Comparison of ENCODE assay signal across 17 mouse cellular contexts in the genomic region with DNA sequence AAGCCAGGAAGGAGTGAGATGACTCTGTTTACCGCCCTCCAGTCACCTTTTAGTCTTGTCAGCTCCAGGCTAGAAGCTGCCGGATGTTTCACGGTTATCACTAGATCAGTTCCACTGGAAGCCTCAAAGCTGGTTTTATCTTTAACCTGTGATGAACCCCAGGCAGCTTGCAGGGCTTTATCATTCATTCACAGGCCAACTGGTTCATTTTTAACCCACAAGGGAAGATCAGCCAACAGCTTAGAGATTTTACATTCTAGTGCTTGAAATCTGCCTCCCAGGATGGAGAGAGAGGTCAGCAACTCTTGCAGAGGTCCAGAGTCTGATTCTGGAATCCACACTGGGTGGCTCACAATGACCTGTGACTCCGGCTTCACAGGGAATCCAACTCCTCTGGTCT. TPM values are rescaled to one million over a fixed set of nuclear protein-coding genes. Genes with fewer than 3 reads are reported as not detected.
DNase-seq lines count a peak whose midpoint lies in the region; ATAC-seq lines count a peak whose summit lies in the region.
"Had no signal": no experiment of that assay in that cellular context is flagged by ENCODE, and none has a peak within 500 bp of the region (broad histone marks: within the 10 kb centered on the region; RNA-seq: fewer than 3 reads in every experiment).

No protein-coding gene starts in this region.

- peak overlapping the region; percentile 19; the same call in 1 of the 2 replicates for H3K4me2 ChIP-seq in liver, embryonic 12.5 days
- no peak overlapping the region for H3K4me2 ChIP-seq in neural tube, embryonic 15.5 days
- H3K4me2 ChIP-seq: limb, embryonic 12.5 days had no signal

- DNase-seq in c-Kit-positive CD71-positive TER-119-negative erythroid progenitor cells, embryonic 14.5 days (ENCODE audit: low read depth) = peak; percentile 34
- DNase-seq in kidney, adult 9 months = peak; percentile 95
- peak; percentile 59 for DNase-seq in thymus, postnatal 14 days
- DNase-seq in adrenal gland, postnatal 25 days = no peak
- DNase-seq in gastrocnemius, postnatal 36 days = no peak
- no peak for DNase-seq in heart, postnatal 10 days
- DNase-seq: cerebellum, postnatal 10 days; heart, adult 2 months; heart, postnatal 4 days; lung, postnatal 36 days; right cerebral cortex, postnatal 4 days had no signal

- H3K36me3 ChIP-seq in liver, embryonic 12.5 days = no peaks in the 10 kb centered on the region
- H3K36me3 ChIP-seq in neural tube, embryonic 15.5 days = no peaks in the 10 kb centered on the region
- H3K36me3 ChIP-seq: limb, embryonic 12.5 days had no signal

- peak overlapping the region; percentile 49; the same call in 1 of the 2 replicates for H3K27ac ChIP-seq in liver, embryonic 12.5 days
- no peak overlapping the region for H3K27ac ChIP-seq in neural tube, embryonic 15.5 days (replicated peaks)
- H3K27ac ChIP-seq: heart, adult 2 months; limb, embryonic 12.5 days; stomach, postnatal 0 days had no signal

- no peaks in the 10 kb centered on the region for H3K9me3 ChIP-seq in liver, embryonic 12.5 days (replicated peaks)
- H3K9me3 ChIP-seq in neural tube, embryonic 15.5 days (replicated peaks) = 0 out of 2 replicates have a peak, but pooled peaks cover 7% of the 10 kb centered on the region
- H3K9me3 ChIP-seq: limb, embryonic 12.5 days had no signal

- intact Hi-C loops in gastrocnemius, postnatal 36 days (cut with DNase I) = no loop called here
- intact Hi-C loops in heart, postnatal 10 days (cut with DNase I) = no loop called here

- H3K4me3 ChIP-seq in liver, embryonic 12.5 days = no peak overlapping the region
- no peak overlapping the region for H3K4me3 ChIP-seq in neural tube, embryonic 15.5 days (replicated peaks)
- H3K4me3 ChIP-seq: heart, adult 2 months; limb, embryonic 12.5 days had no signal

- peaks cover 18% of the 10 kb centered on the region for H3K4me1 ChIP-seq in liver, embryonic 12.5 days
- H3K4me1 ChIP-seq in neural tube, embryonic 15.5 days = no peaks in the 10 kb centered on the region
- H3K4me1 ChIP-seq: limb, embryonic 12.5 days had no signal

- peak; percentile 78 for ATAC-seq in liver, embryonic 12.5 days
- no peak for ATAC-seq in neural tube, embryonic 15.5 days (ENCODE audit: low FRiP score)
- ATAC-seq: forebrain, embryonic 16.5 days had no signal

- H3K27me3 ChIP-seq in liver, embryonic 12.5 days (replicated peaks) = no peaks in the 10 kb centered on the region; the same call in 1 of the 2 replicates
- no peaks in the 10 kb centered on the region for H3K27me3 ChIP-seq in neural tube, embryonic 15.5 days (replicated peaks)
- H3K27me3 ChIP-seq: limb, embryonic 12.5 days had no signal

- 21% methylated on average over 4 of the region's 4 CpGs for WGBS in liver, embryonic 12.5 days (ENCODE audit: insufficient replicate concordance)
- WGBS in neural tube, embryonic 15.5 days = 87% methylated on average over 4 of the region's 4 CpGs

- H3K9ac ChIP-seq in liver, embryonic 12.5 days = no peak overlapping the region
- no peak overlapping the region for H3K9ac ChIP-seq in neural tube, embryonic 15.5 days (replicated peaks)
- H3K9ac ChIP-seq: limb, embryonic 12.5 days had no signal

RNA-seq across cellular contexts. Expression of gene Mfsd4b5, which starts 4.7 kb away (rescaled TPM):
- polyA plus RNA-seq in liver, embryonic 12.5 days (2016; fragmentation: Nextera tagmentation; extraction: Ambion mirVana) = 0.05 and 0.13 TPM in 2 replicates
- 0.81 and 1.0 TPM in 2 replicates for total RNA-seq in adrenal gland, postnatal 25 days (2021)
- total RNA-seq in gastrocnemius, postnatal 36 days (2021) = under 1 TPM; 0.38 to 0.47 TPM
- total RNA-seq in heart, postnatal 10 days (2021) = under 1 TPM; 0.30 to 0.50 TPM
- 0.10 TPM in 1 of 2 replicates, not detected in the other for polyA plus RNA-seq in neural tube, embryonic 15.5 days (2015; fragmentation: Nextera tagmentation; extraction: Ambion mirVana)
- total RNA-seq: monocyte, adult 5-6 weeks had no signal
- polyA plus RNA-seq: forebrain, embryonic 16.5 days had no signal

RNA-seq across cellular contexts. Expression of gene Mfsd4b3, which starts 31.2 kb away (rescaled TPM):
- polyA plus RNA-seq in liver, embryonic 12.5 days (2016; fragmentation: Nextera tagmentation; extraction: Ambion mirVana) = 0.89 and 1.1 TPM in 2 replicates
- 7.6 and 8.1 TPM in 2 replicates for total RNA-seq in adrenal gland, postnatal 25 days (2021)
- total RNA-seq in gastrocnemius, postnatal 36 days (2021) = 1 to 10 TPM; 3.9 to 4.6 TPM
- 1 to 10 TPM in 1 of 2 experiments, under 1 TPM in 1; 0.93 to 1.6 TPM for total RNA-seq in heart, postnatal 10 days (2021)
- 0.22 TPM in 1 of 2 replicates, not detected in the other for polyA plus RNA-seq in neural tube, embryonic 15.5 days (2015; fragmentation: Nextera tagmentation; extraction: Ambion mirVana)
- polyA plus RNA-seq: forebrain, embryonic 16.5 days had no signal

RNA-seq across cellular contexts. Expression of gene Mfsd4b1, which starts 33.9 kb away (rescaled TPM):
- 0.19 and 0.42 TPM in 2 replicates for polyA plus RNA-seq in liver, embryonic 12.5 days (2016; fragmentation: Nextera tagmentation; extraction: Ambion mirVana)
- total RNA-seq in adrenal gland, postnatal 25 days (2021) = 2.8 TPM in 2 replicates
- total RNA-seq in gastrocnemius, postnatal 36 days (2021) = 1 to 10 TPM; 2.4 to 2.5 TPM
- total RNA-seq in heart, postnatal 10 days (2021) = 1 to 10 TPM; 1.7 to 1.9 TPM
- polyA plus RNA-seq in neural tube, embryonic 15.5 days (2015; fragmentation: Nextera tagmentation; extraction: Ambion mirVana) = 0.28 and 0.70 TPM in 2 replicates
- total RNA-seq: monocyte, adult 5-6 weeks had no signal

Comparison
In these comparisons a context has a peak if more than half of its experiments do, and no peak if none do; other contexts are left out.
1. DNase-seq: peak in c-Kit-positive CD71-positive TER-119-negative erythroid progenitor cells, embryonic 14.5 days (single experiment), kidney, adult 9 months (single experiment) and thymus, postnatal 14 days (single experiment); none in adrenal gland, postnatal 25 days (single experiment), gastrocnemius, postnatal 36 days (0 of 2) and heart, postnatal 10 days (0 of 2).